Mouse (Mus musculus): ENCODE measurements around the gene Mtmr10. TPM values are rescaled to one million over a fixed set of nuclear protein-coding genes. Genes with fewer than 3 reads are reported as not detected.

Gene Mtmr10
- total and polyA plus RNA-seq, 3 experiments, result 3.7 to 15.4 (median 14.8) TPM

DNA sequence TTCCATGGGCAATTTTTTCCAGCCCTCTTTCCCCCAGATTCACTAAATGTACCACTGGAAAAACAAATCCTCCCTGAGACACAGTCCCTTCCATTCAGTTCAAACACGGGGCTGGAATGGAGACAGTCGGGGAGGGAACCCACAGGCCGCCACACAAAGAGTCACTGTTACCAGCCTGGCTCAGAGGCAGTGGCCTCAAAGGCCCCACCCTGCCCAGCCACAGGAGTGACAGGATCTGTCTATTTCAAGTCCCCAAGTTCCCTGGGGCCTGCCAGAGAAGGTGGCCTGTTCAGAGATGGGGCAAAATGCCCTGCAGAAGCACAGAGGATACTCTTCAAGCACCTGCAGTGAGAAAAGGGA, 73.1 kb downstream of the Mtmr10 start:
- H3K4me1 ChIP-seq (ENCODE audit: control insufficient read depth, insufficient read depth, low read length), result no peaks in the 10 kb centered on the region
- H3K36me3 ChIP-seq (ENCODE audit: control insufficient read depth, insufficient read depth, low read length), result no peaks in the 10 kb centered on the region
- no peak overlapping the region for H3K4me3 ChIP-seq
- no peaks in the 10 kb centered on the region for H3K79me2 ChIP-seq (replicated peaks; ENCODE audit: control insufficient read depth, insufficient read depth, low read length)
- H3K27ac ChIP-seq, result no peak overlapping the region
- 58% methylated on average over 3 of the region's 3 CpGs for WGBS
- TF ChIP-seq CTCF (IDR thresholded peaks at IDR 0.05) (no peak), POLR2A (IDR thresholded peaks at IDR 0.05; ENCODE audit: insufficient read depth, low read depth, low read length) (no peak), EP300 (IDR thresholded peaks at IDR 0.05; ENCODE audit: insufficient read depth, low read depth, low read length) (no peak)
- intact Hi-C loops (cut with DNase I), result no loop called here
- no peaks in the 10 kb centered on the region for H3K27me3 ChIP-seq (ENCODE audit: control insufficient read depth, insufficient read depth, low read length)
- no peak for DNase-seq
- H3K9ac ChIP-seq (ENCODE audit: low read depth, low read length), result no peak overlapping the region

DNA sequence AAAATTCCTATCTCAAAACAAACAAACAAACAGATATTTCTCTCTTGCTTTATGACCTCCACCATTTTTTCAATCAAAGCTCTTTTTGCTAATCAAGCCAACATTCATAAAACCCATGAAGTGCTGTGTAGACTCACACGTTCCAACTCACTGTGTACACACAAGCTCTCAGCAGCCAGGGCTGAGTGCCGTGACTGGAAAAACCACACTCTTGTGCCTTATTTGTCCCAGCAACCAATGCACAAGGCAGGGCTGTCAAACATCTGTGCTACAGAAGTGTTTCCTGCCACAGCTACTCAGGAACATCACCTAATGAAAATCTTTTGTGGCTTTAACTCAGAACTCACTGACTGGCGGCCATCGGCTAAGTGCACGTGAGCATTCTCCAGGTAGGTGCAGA, 78.4 kb downstream of the Mtmr10 start:
- Histone ChIP-seq H3K4me1 (ENCODE audit: control insufficient read depth, insufficient read depth, low read length) (no peaks in the 10 kb centered on the region), H3K27ac (no peak overlapping the region), H3K4me3 (no peak overlapping the region), H3K9ac (ENCODE audit: low read depth, low read length) (no peak overlapping the region), H3K27me3 (ENCODE audit: control insufficient read depth, insufficient read depth, low read length) (no peaks in the 10 kb centered on the region), H3K36me3 (ENCODE audit: control insufficient read depth, insufficient read depth, low read length) (no peaks in the 10 kb centered on the region), H3K79me2 (replicated peaks; ENCODE audit: control insufficient read depth, insufficient read depth, low read length) (no peaks in the 10 kb centered on the region)
- 92% methylated on average over 5 of the region's 5 CpGs for WGBS
- intact Hi-C loops (cut with DNase I), result no loop called here
- no peak for DNase-seq
- TF ChIP-seq EP300 (IDR thresholded peaks at IDR 0.05; ENCODE audit: insufficient read depth, low read depth, low read length), result no peak
- no peak for TF ChIP-seq CTCF (IDR thresholded peaks at IDR 0.05)
- TF ChIP-seq POLR2A (IDR thresholded peaks at IDR 0.05; ENCODE audit: insufficient read depth, low read depth, low read length), result no peak

DNA sequence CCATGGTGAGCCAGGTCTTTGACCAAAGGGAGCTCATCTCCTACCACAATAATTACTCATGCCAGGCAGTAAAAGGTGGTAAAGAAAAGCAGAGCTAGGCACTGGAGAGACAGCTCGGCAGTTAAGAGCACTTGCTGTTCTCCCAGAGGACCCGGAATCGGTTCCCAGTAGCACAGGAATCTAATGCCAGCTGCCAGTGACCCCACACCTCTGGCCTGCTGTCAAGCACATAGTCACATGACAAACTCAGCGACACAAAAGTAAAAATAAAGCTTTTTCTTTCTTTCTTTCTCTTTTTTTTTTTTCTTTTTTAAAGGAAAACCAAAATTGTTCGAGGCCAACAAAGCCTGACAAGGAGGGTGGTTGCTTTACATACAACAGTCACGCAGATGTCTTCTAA, 82.4 kb downstream of the Mtmr10 start:
- intact Hi-C loops (cut with DNase I), result no loop called here
- Histone ChIP-seq H3K4me3 (no peak overlapping the region), H3K9ac (ENCODE audit: low read depth, low read length) (no peak overlapping the region), H3K36me3 (ENCODE audit: control insufficient read depth, insufficient read depth, low read length) (no peaks in the 10 kb centered on the region), H3K27me3 (ENCODE audit: control insufficient read depth, insufficient read depth, low read length) (no peaks in the 10 kb centered on the region), H3K79me2 (replicated peaks; ENCODE audit: control insufficient read depth, insufficient read depth, low read length) (no peaks in the 10 kb centered on the region), H3K4me1 (ENCODE audit: control insufficient read depth, insufficient read depth, low read length) (peaks cover 3% of the 10 kb centered on the region), H3K27ac (no peak overlapping the region)
- WGBS, result 82% methylated on average over 6 of the region's 6 CpGs
- TF ChIP-seq POLR2A (IDR thresholded peaks at IDR 0.05; ENCODE audit: insufficient read depth, low read depth, low read length), result no peak
- no peak for TF ChIP-seq EP300 (IDR thresholded peaks at IDR 0.05; ENCODE audit: insufficient read depth, low read depth, low read length)
- no peak for TF ChIP-seq CTCF (IDR thresholded peaks at IDR 0.05)
- DNase-seq, result no peak

GRCm38 (mm10) chr7:64371940-64372878, 84.8 kb downstream of the Mtmr10 start:
- no peak overlapping the region for H3K4me3 ChIP-seq
- H3K9ac ChIP-seq (ENCODE audit: low read depth, low read length), result no peak overlapping the region
- intact Hi-C loops (cut with DNase I), result no loop called here
- no peaks in the 10 kb centered on the region for H3K36me3 ChIP-seq (ENCODE audit: control insufficient read depth, insufficient read depth, low read length)
- H3K27ac ChIP-seq, result no peak overlapping the region
- no peak for TF ChIP-seq CTCF (IDR thresholded peaks at IDR 0.05)
- TF ChIP-seq EP300 (IDR thresholded peaks at IDR 0.05; ENCODE audit: insufficient read depth, low read depth, low read length), result no peak
- no peak for TF ChIP-seq POLR2A (IDR thresholded peaks at IDR 0.05; ENCODE audit: insufficient read depth, low read depth, low read length)
- WGBS, result 89% methylated on average over 23 of the region's 23 CpGs
- no peaks in the 10 kb centered on the region for H3K27me3 ChIP-seq (ENCODE audit: control insufficient read depth, insufficient read depth, low read length)
- no peaks in the 10 kb centered on the region for H3K79me2 ChIP-seq (replicated peaks; ENCODE audit: control insufficient read depth, insufficient read depth, low read length)
- H3K4me1 ChIP-seq (ENCODE audit: control insufficient read depth, insufficient read depth, low read length), result peaks cover 3% of the 10 kb centered on the region
- no peak for DNase-seq

DNA sequence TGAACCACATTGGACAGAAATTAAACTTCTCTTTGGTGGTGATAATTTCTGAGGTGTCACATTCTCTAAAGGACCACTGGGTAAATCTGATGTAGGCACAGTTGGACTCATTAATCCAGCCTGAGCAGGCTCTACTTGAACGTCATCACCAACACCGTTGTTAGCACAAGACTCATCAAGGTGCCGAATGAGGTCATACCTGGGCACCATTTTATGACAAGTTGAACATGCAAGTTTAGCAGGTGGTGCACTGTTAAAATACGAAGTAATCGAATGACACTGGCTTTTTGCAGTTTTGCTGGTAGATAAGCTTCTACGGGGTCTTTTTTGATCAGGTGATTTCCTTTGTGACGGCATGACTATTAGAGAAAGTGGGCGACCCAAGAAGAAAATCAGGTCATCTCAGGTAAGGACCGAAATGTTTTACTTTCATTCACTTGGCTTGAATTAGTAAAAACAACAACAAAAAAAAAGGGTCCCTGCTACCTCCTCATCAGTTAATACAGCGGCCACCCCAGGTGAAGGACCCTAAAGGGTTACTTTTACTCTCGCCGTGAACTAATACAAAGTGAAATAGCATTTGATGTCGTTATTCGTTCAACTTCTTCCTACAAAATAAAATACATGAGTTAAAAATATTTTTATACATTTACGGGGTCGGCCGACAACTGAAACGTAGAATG, 85.8 kb downstream of the Mtmr10 start:
- no peak for DNase-seq
- Histone ChIP-seq H3K4me3 (peak overlapping the region; percentile 56), H3K36me3 (ENCODE audit: control insufficient read depth, insufficient read depth, low read length) (no peaks in the 10 kb centered on the region), H3K9ac (ENCODE audit: low read depth, low read length) (peak overlapping the region; percentile 97), H3K4me1 (ENCODE audit: control insufficient read depth, insufficient read depth, low read length) (peaks cover 3% of the 10 kb centered on the region), H3K79me2 (replicated peaks; ENCODE audit: control insufficient read depth, insufficient read depth, low read length) (no peaks in the 10 kb centered on the region), H3K27ac (peak overlapping the region; percentile 79), H3K27me3 (ENCODE audit: control insufficient read depth, insufficient read depth, low read length) (no peaks in the 10 kb centered on the region)
- WGBS, result 8% methylated on average over 18 of the region's 18 CpGs
- intact Hi-C loops (cut with DNase I), result no loop called here
- no peak for TF ChIP-seq CTCF (IDR thresholded peaks at IDR 0.05)
- no peak for TF ChIP-seq EP300 (IDR thresholded peaks at IDR 0.05; ENCODE audit: insufficient read depth, low read depth, low read length)
- TF ChIP-seq POLR2A (IDR thresholded peaks at IDR 0.05; ENCODE audit: insufficient read depth, low read depth, low read length), result no peak
